Mouse (Mus musculus): ENCODE data around the gene Hist2h2ac.

- TF ChIP-seq POLR2A (IDR thresholded peaks at IDR 0.05; ENCODE audit: extremely low read depth, insufficient read depth, low read length) (no peak), CTCF (IDR thresholded peaks at IDR 0.05; ENCODE audit: low read depth, low read length) (peak; percentile 43)
Measured at GRCm38 (mm10) chr3:96209242-96209641, 11.4 kb downstream of the Hist2h2ac start.
